Mouse (Mus musculus) small intestine, adult 2 months (tissue): ENCODE data around the gene Gm7544.

Experiments used
- CTCF ChIP-seq: fragments of 200-500 bp; IDR thresholded peaks from 2 replicates; pipeline ENCODE4 v1.5.1; 2012; ENCODE audit warnings: low read depth, mild to moderate bottlenecking, control low read depth, inconsistent platforms, low read length, moderate library complexity, mixed read lengths; ENCODE audit not compliant: insufficient replicate concordance, insufficient read length; ENCODE audit errors: extremely low read depth
- POLR2A ChIP-seq: fragments of 200-500 bp; IDR thresholded peaks from 2 replicates; pipeline ENCODE4 v1.6.1; 2012; ENCODE audit warnings: low read depth, mild to moderate bottlenecking, control low read depth, inconsistent platforms, low read length, moderate library complexity

DNA sequence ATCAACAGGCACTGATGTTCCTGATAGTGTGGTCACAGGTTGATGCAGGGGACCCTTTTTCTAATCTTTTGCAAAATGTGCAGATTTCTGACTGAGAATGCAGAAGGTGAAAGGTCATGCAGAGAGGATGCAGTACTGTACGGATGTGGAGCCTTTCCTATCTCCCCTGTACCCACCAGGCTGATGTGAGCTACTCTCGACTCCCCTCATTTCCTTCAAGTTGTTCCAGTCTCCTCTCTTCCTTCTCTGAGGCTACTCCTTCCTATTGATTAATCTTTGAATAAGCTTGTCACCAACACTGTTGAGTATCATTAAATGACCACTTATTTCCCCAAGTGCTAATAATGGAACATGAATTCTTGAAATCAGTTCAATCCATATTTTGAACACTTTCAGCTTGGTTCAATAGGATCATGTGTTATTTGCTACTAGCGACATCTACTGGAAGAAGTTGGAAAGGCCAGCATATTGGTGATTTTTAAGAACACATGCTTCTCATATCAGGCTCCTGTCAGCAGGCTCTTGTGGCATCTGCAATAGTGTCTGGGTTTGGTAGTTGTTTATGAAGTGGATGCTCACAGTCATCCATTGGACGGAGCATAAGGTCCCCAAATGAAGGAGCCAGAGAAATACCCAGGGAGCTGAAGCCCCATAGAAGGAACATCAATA lies 31.9 kb upstream of the Gm7544 start:
- TF ChIP-seq CTCF (no peak), POLR2A (no peak)
